Mouse (Mus musculus) frontal cortex, adult 2 months (tissue): ENCODE data around the gene Smarca2. TPM values are rescaled to one million over a fixed set of nuclear protein-coding genes. Genes with fewer than 3 reads are reported as not detected.

ENCODE experiments used
- DNase-seq, 2 experiments: peaks; one replicate each; pipeline ENCODE4 v3.0.0; 2022; ENCODE audit warnings: low spot score in 1 of 2; ENCODE audit errors: extremely low spot score in 1 of 2
- polyA plus RNA-seq: library from polyadenylated mRNA; depleted of rRNA; stranded (reverse); fragments of >200 nt; gene quantifications from 2 replicates; pipeline ENCODE4 v1.2.3, GENCODE M21; 2012; rRNA removed

Smarca2 gene
- polyA plus RNA-seq, result 155 and 159 TPM in 2 replicates

GRCm38 (mm10) chr19:26604755-26605300 is at the start of gene Smarca2:
Gene Smarca2 (plus strand): TSS chr19:26605050.
- DNase-seq, result peak; percentile 96 to 97

- no peak for DNase-seq
These were observed 40.0 kb upstream of the Smarca2 start for GRCm38 (mm10) chr19:26564850-26565249.

GRCm38 (mm10) chr19:26566109-26566508 is 38.7 kb upstream of the Smarca2 start:
- DNase-seq, result peak in 1 of 2 experiments; percentile 4

- DNase-seq, result no peak
These were observed 36.6 kb upstream of the Smarca2 start for GRCm38 (mm10) chr19:26568236-26568635.

GRCm38 (mm10) chr19:26568941-26569340 is 35.9 kb upstream of the Smarca2 start:
- DNase-seq, result no peak

GRCm38 (mm10) chr19:26569461-26569860 is 35.4 kb upstream of the Smarca2 start:
- DNase-seq, result no peak

- no peak for DNase-seq
These were observed 25.2 kb upstream of the Smarca2 start for GRCm38 (mm10) chr19:26579645-26580044.

GRCm38 (mm10) chr19:26580061-26580460 is 24.8 kb upstream of the Smarca2 start:
- DNase-seq, result no peak

- DNase-seq, result peak in 1 of 2 experiments; percentile 34
These were observed 10.2 kb upstream of the Smarca2 start for GRCm38 (mm10) chr19:26594661-26595060.

GRCm38 (mm10) chr19:26601459-26601858 is 3.4 kb upstream of the Smarca2 start:
- DNase-seq, result peak in 1 of 2 experiments; percentile 52

- DNase-seq, result no peak
These were observed 1.5 kb upstream of the Smarca2 start for GRCm38 (mm10) chr19:26603296-26603860.

GRCm38 (mm10) chr19:26603906-26604754 is 720 bp upstream of the Smarca2 start:
- peak in 1 of 2 experiments; percentile 74 for DNase-seq

GRCm38 (mm10) chr19:26605438-26606320 is 829 bp downstream of the Smarca2 start:
- peak; percentile 33 to 65 for DNase-seq

- peak in 1 of 2 experiments; percentile 54 for DNase-seq
These were observed 1.7 kb downstream of the Smarca2 start for GRCm38 (mm10) chr19:26606321-26607155.

- DNase-seq, result peak in 1 of 2 experiments; percentile 66
These were observed 2.3 kb downstream of the Smarca2 start for GRCm38 (mm10) chr19:26607156-26607536.

GRCm38 (mm10) chr19:26607551-26608433 is 2.9 kb downstream of the Smarca2 start:
- peak; percentile 41 to 75 for DNase-seq

GRCm38 (mm10) chr19:26608434-26608812 is 3.6 kb downstream of the Smarca2 start:
- DNase-seq, result no peak

- no peak for DNase-seq
These were observed 4.8 kb downstream of the Smarca2 start for GRCm38 (mm10) chr19:26609637-26610036.

- DNase-seq, result no peak
These were observed 8.1 kb downstream of the Smarca2 start for GRCm38 (mm10) chr19:26612995-26613394.
